Mouse (Mus musculus) intestine, postnatal 0 days (tissue): ENCODE measurements around the gene Rfk. TPM values are rescaled to one million over a fixed set of nuclear protein-coding genes. Genes with fewer than 3 reads are reported as not detected.

Source experiments
- ATAC-seq: fragments of 200-750 bp; cut with Nextera tagmentation; 2 replicates; pipeline ENCODE4 v1.8.0; 2017; ENCODE audit warnings: mild to moderate bottlenecking, moderate TSS enrichment, moderate library complexity
- H3K27ac ChIP-seq: fragments of 300-500 bp; sonication (generic); 2 replicates; pipeline ENCODE4 v1.5.1; 2014; ENCODE audit warnings: mild to moderate bottlenecking, low read depth, low read length, moderate library complexity
- H3K27me3 ChIP-seq: fragments of 300-500 bp; sonication (generic); replicated peaks from 2 replicates; pipeline ENCODE4 v1.6.1; 2014; ENCODE audit warnings: low read length, mixed read lengths; ENCODE audit not compliant: control insufficient read depth, insufficient read depth
- H3K36me3 ChIP-seq: fragments of 300-500 bp; sonication (generic); 2 replicates; pipeline ENCODE4 v1.6.1; 2014; ENCODE audit warnings: mild to moderate bottlenecking, moderate library complexity; ENCODE audit not compliant: control insufficient read depth, insufficient read depth
- H3K4me1 ChIP-seq: fragments of 300-500 bp; sonication (generic); replicated peaks from 2 replicates; pipeline ENCODE4 v1.6.1; 2014; ENCODE audit warnings: antibody characterized with exemption, low read length, mixed read lengths; ENCODE audit not compliant: control insufficient read depth, insufficient read depth
- H3K4me2 ChIP-seq: fragments of 300-500 bp; sonication (generic); replicated peaks from 2 replicates; pipeline ENCODE4 v1.6.1; 2014; ENCODE audit warnings: low read depth, mild to moderate bottlenecking, moderate library complexity
- H3K4me3 ChIP-seq: fragments of 300-500 bp; sonication (generic); 2 replicates; pipeline ENCODE4 v1.5.1; 2014; ENCODE audit warnings: low read depth, low read length
- H3K9ac ChIP-seq: fragments of 300-500 bp; sonication (generic); 2 replicates; pipeline ENCODE4 v1.6.1; 2014; ENCODE audit warnings: mild to moderate bottlenecking, low read depth, low read length
- H3K9me3 ChIP-seq: fragments of 300-500 bp; sonication (generic); 2 replicates; pipeline ENCODE4 v1.6.1; 2016; ENCODE audit warnings: mixed run types; ENCODE audit not compliant: control insufficient read depth
- CTCF ChIP-seq: sonication (generic); IDR thresholded peaks from 2 replicates; pipeline ENCODE4 v1.5.1; 2016; ENCODE audit warnings: low read depth, mild to moderate bottlenecking, control low read depth, antibody characterized with exemption, moderate library complexity
- WGBS: fragments of 180-500 bp; shearing (Covaris S2); extraction: QIAGEN DNeasy Blood & Tissue Kit; methylation state at CpG from one replicate; pipeline ENCODE4 v1.1.7; 2014; 5-methylcytosine and 5-hydroxymethylcytosine counted together
- polyA plus RNA-seq: library from polyadenylated mRNA; unstranded; fragments of >200 nt; fragmentation: Nextera tagmentation; extraction: Ambion mirVana; gene quantifications from 2 replicates; pipeline ENCODE4 v1.2.1, GENCODE M21; 2015

Gene Rfk
- polyA plus RNA-seq, 1 experiment from 2014 or later = 484 TPM

DNA sequence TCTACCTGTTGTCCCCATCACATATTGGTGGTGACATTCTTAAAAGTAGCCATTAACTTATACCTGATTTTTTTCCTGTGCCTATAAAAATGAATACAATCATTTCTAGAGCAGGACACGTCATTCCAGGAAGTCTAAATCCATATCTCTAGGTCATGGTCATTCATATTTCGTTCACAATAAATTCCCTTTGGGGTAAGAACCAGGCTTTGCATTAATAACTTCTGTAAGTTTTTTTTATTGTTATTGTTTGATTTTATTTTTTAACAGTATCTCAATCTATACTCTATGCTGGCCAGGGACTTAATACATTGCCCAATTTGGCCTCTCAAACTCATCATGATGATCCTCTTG is 34.7 kb downstream of the Rfk start:
- Histone ChIP-seq H3K27ac (peak overlapping the region; percentile 21; the same call in 1 of the 2 replicates), H3K4me2 (no peak overlapping the region), H3K4me3 (no peak overlapping the region), H3K36me3 (peaks cover 7% of the 10 kb centered on the region; the same call in 1 of the 2 replicates), H3K4me1 (0 out of 2 replicates have a peak, but pooled peaks cover 8% of the 10 kb centered on the region), H3K27me3 (no peaks in the 10 kb centered on the region), H3K9ac (no peak overlapping the region), H3K9me3 (no peaks in the 10 kb centered on the region)
- 37% methylated on average over 2 of the region's 2 CpGs for WGBS
- peak; percentile 68 for ATAC-seq
- no peak for TF ChIP-seq CTCF

DNA sequence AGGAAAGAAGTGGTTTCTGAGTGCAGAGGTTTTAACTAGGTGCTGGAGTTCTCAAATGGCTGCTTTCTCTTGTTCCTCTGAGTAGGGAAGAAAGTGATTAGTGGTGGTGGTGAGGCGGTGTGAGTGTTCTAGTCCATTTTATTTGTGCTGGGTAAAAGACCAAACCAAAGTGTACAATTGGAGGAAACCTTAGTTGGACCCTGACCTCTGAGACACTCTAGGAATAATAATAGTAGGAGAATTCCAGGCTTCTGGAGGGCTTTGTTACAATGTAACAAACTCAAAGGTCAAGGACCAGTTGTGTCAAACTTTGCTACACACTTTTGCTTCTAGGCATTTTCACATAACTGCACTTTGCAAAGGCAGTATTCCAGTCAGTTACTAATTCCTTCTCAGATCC is 42.8 kb downstream of the Rfk start:
- H3K4me1 ChIP-seq = no peaks in the 10 kb centered on the region
- no peak overlapping the region for H3K9ac ChIP-seq
- peaks cover 13% of the 10 kb centered on the region; the same call in 1 of the 2 replicates for H3K36me3 ChIP-seq
- ATAC-seq = peak; percentile 64
- H3K9me3 ChIP-seq = no peaks in the 10 kb centered on the region
- H3K4me3 ChIP-seq = no peak overlapping the region
- WGBS = 59% methylated on average over 1 of the region's 1 CpGs
- no peak for TF ChIP-seq CTCF
- H3K27ac ChIP-seq = no peak overlapping the region
- H3K4me2 ChIP-seq = no peak overlapping the region
- H3K27me3 ChIP-seq = no peaks in the 10 kb centered on the region

DNA sequence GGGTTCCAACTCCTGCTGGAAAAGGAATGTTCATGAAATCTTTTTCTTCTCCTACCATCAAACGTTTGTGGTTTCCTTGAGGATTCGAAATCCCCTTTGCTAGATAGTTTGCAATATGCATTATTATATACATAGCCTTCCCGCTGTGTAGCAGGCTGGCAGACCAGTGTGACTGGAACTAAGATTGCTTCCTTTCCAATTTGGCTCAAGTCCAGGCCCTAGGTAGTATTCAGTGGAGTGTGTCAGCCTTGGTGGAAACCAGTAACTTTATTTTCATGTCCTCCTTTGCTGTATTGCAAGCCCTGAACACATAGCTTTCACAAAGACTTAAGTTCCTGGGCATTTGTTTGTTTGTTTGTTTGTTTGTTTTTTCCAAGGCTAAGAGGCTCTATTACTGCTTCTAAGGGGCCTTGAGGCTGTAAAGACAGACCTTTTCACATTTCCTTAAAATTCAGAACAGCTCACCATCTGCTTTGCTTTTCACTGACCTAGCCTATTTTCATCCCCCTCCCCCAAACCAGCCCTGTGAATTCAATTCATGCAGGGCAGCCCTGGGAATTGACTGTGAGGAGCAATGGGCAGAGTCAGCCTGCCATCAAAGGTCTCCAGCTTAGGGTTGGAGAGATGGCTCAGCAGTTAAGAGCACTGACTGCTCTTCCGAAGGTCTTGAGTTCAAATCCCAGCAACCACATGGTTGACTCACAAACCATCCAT is 45.8 kb downstream of the Rfk start:
- H3K4me3 ChIP-seq = no peak overlapping the region
- no peaks in the 10 kb centered on the region for H3K27me3 ChIP-seq
- ATAC-seq = no peak
- H3K27ac ChIP-seq = no peak overlapping the region
- TF ChIP-seq CTCF = no peak
- no peaks in the 10 kb centered on the region for H3K9me3 ChIP-seq
- peaks cover 4% of the 10 kb centered on the region; the same call in 1 of the 2 replicates for H3K36me3 ChIP-seq
- H3K4me1 ChIP-seq = no peaks in the 10 kb centered on the region
- 62% methylated on average over 4 of the region's 4 CpGs for WGBS
- no peak overlapping the region for H3K4me2 ChIP-seq
- H3K9ac ChIP-seq = no peak overlapping the region

DNA sequence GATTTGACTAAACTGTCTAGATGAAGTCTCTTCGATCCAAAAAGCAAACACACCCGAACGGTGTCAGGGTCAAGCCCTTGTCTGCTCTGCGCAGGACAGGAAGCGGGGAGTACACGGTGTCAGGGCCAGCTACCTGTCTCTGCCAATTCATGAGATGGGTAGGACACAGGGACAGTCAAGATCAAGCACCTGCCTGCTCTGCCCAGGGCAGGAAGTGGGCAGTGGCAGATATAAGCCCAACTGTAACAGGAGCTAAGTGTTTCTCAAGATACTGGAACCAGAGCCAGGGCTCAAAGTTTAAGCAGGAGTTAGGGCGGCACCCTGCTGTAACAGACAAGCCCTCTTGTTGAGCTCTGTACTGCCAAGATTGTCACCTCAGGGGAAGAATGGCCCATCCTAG is 49.7 kb downstream of the Rfk start:
- Histone ChIP-seq H3K4me1 (no peaks in the 10 kb centered on the region), H3K9me3 (no peaks in the 10 kb centered on the region)

More for the DNA sequence above, 49.7 kb downstream of the Rfk start:
- H3K36me3 ChIP-seq = peaks cover 7% of the 10 kb centered on the region; the same call in 1 of the 2 replicates
- no peak for TF ChIP-seq CTCF
- H3K4me2 ChIP-seq = no peak overlapping the region
- H3K27me3 ChIP-seq = no peaks in the 10 kb centered on the region
- 83% methylated on average over 7 of the region's 7 CpGs for WGBS
- no peak overlapping the region for H3K9ac ChIP-seq
- ATAC-seq = 0 out of 2 replicates have a peak, but pooled peaks have one; percentile 16
- H3K27ac ChIP-seq = no peak overlapping the region
- H3K4me3 ChIP-seq = no peak overlapping the region

Other genes starting within 250 kb of the Rfk start
- 1.1 and 1.4 TPM in 2 replicates for gene Gcnt1, start 21.2 kb upstream of the Rfk start, polyA plus RNA-seq